Mouse (Mus musculus) E14TG2a.4 (cell line): ENCODE data around the gene Gm5426.
A peak's percentile ranks its signal among the peaks of the same experiment; 100 is the strongest.

Experiments
- H3K27me3 ChIP-seq: 2 replicates; pipeline ENCODE4 v1.6.1; 2014; ENCODE audit warnings: low read length, control low read depth; ENCODE audit not compliant: insufficient read depth
- H3K36me3 ChIP-seq: 2 replicates; pipeline ENCODE4 v1.6.1; 2014; ENCODE audit warnings: low read length, control low read depth; ENCODE audit not compliant: insufficient read depth
- H3K4me1 ChIP-seq: replicated peaks from 2 replicates; pipeline ENCODE4 v1.6.1; 2014; ENCODE audit warnings: low read depth, low read length, control low read depth
- H3K4me3 ChIP-seq: replicated peaks from 2 replicates; pipeline ENCODE4 v1.5.1; 2014; ENCODE audit warnings: mild to moderate bottlenecking, low read length
- H3K9me3 ChIP-seq: 2 replicates; pipeline ENCODE4 v1.6.1; 2014; ENCODE audit warnings: low read length, control low read depth
- CTCF ChIP-seq: conservative IDR thresholded peaks from 2 replicates; pipeline ENCODE4 v1.5.1; 2014; ENCODE audit warnings: low read length
- NANOG ChIP-seq: IDR thresholded peaks from 2 replicates; pipeline ENCODE4 v1.6.1; 2014; ENCODE audit warnings: borderline replicate concordance, low read length, mixed read lengths
- POU5F1 ChIP-seq: IDR thresholded peaks from 2 replicates; pipeline ENCODE4 v1.6.1; 2014; ENCODE audit warnings: low read length, borderline replicate concordance

The Gm5426 gene

GRCm38 (mm10) chr10:96173771-96174170 is 37.4 kb downstream of the Gm5426 start:
- Histone ChIP-seq H3K27me3 (no peaks in the 10 kb centered on the region), H3K9me3 (no peaks in the 10 kb centered on the region), H3K4me1 (no peaks in the 10 kb centered on the region), H3K36me3 (no peaks in the 10 kb centered on the region), H3K4me3 (no peak overlapping the region)
- no peak for TF ChIP-seq NANOG
- TF ChIP-seq POU5F1, result no peak
- TF ChIP-seq CTCF, result no peak

DNA sequence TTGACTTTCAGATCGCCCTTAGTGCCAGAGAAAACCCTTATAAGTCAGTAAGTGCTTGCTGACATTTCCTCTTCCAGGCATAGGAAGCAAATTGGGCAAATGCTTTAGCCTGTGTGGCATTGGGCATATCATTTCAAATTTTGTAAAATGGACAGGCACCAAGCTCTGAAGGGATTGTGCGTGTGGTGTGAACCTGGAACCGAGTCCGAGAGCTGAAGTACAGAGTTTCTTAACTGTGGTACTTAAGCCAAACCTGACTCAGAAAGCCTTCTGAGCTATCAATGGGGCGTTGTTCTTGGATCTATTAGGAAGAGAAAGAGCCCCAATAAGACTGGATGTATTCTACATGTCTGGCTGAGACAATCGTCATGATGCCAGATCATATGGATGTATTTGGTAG is 40.5 kb downstream of the Gm5426 start:
- Histone ChIP-seq H3K27me3 (no peaks in the 10 kb centered on the region), H3K36me3 (no peaks in the 10 kb centered on the region), H3K4me3 (no peak overlapping the region), H3K9me3 (no peaks in the 10 kb centered on the region), H3K4me1 (no peaks in the 10 kb centered on the region)
- TF ChIP-seq NANOG (no peak), CTCF (no peak), POU5F1 (no peak)

GRCm38 (mm10) chr10:96180554-96181397 is 44.4 kb downstream of the Gm5426 start:
- Histone ChIP-seq H3K36me3 (no peaks in the 10 kb centered on the region), H3K4me3 (no peak overlapping the region), H3K9me3 (peaks cover 4% of the 10 kb centered on the region; the same call in 1 of the 2 replicates), H3K4me1 (no peaks in the 10 kb centered on the region), H3K27me3 (no peaks in the 10 kb centered on the region)
- TF ChIP-seq POU5F1 (no peak), CTCF (no peak), NANOG (no peak)

GRCm38 (mm10) chr10:96181398-96181790 is 45.0 kb downstream of the Gm5426 start:
- H3K4me3 ChIP-seq, result no peak overlapping the region
- TF ChIP-seq POU5F1 (no peak), NANOG (no peak), CTCF (no peak)

DNA sequence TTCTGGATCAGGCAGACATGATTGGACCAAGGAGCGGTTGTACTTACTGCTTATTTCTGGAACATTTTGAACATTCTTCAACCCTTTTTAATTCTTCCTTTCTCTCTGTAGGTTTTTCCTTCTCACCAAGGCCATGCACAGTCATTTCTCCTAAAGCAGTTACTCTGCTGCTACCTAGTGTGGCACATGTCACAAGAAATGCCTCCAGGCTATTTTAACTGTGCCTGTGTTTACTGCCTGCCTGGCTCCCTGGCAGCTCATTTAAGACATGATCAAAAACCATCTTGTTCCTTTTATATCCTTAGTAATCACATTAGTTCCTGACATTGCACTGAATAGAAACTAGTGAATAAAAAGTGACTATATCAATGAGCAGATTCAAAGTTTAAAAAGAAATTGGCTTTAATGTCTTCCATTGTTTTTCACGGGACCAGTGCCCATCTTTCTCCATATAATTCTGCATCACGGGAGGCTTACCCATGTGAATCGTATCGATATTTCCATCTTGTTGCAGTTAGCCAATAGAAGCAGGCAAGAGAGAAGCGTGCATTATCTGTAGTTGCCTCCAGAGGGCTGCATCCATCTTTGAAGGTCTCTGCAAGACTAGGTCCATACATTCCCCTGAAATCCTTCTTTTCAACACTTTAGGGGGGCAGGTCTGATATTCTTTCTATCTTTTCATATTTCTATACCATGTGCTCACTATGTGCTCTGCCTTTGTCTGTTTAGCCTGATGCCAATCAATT is 45.7 kb downstream of the Gm5426 start:
- no peaks in the 10 kb centered on the region for H3K36me3 ChIP-seq
- 0 out of 2 replicates have a peak, but pooled peaks have one; percentile 7 for TF ChIP-seq CTCF
- TF ChIP-seq NANOG, result no peak
- no peaks in the 10 kb centered on the region; the same call in 1 of the 2 replicates for H3K4me1 ChIP-seq
- no peak overlapping the region for H3K4me3 ChIP-seq
- peaks cover 9% of the 10 kb centered on the region for H3K9me3 ChIP-seq
- H3K27me3 ChIP-seq, result no peaks in the 10 kb centered on the region

More at GRCm38 (mm10) chr10:96181398-96181790, 45.0 kb downstream of the Gm5426 start:
- Histone ChIP-seq H3K36me3 (no peaks in the 10 kb centered on the region), H3K9me3 (peaks cover 4% of the 10 kb centered on the region; the same call in 1 of the 2 replicates), H3K4me1 (no peaks in the 10 kb centered on the region; the same call in 1 of the 2 replicates), H3K27me3 (no peaks in the 10 kb centered on the region)

GRCm38 (mm10) chr10:96185026-96185425 is 48.6 kb downstream of the Gm5426 start:
- H3K27me3 ChIP-seq, result no peaks in the 10 kb centered on the region
- no peaks in the 10 kb centered on the region; the same call in 1 of the 2 replicates for H3K4me1 ChIP-seq
- no peak for TF ChIP-seq NANOG
- TF ChIP-seq CTCF, result no peak
- TF ChIP-seq POU5F1, result no peak
- peaks cover 30% of the 10 kb centered on the region for H3K9me3 ChIP-seq
- no peak overlapping the region for H3K4me3 ChIP-seq
- H3K36me3 ChIP-seq, result no peaks in the 10 kb centered on the region

GRCm38 (mm10) chr10:96185601-96186000 is 49.2 kb downstream of the Gm5426 start:
- peaks cover 36% of the 10 kb centered on the region for H3K9me3 ChIP-seq
- H3K27me3 ChIP-seq, result no peaks in the 10 kb centered on the region
- no peaks in the 10 kb centered on the region; the same call in 1 of the 2 replicates for H3K4me1 ChIP-seq
- TF ChIP-seq POU5F1 (no peak), CTCF (no peak), NANOG (no peak)
- no peak overlapping the region for H3K4me3 ChIP-seq
- H3K36me3 ChIP-seq, result no peaks in the 10 kb centered on the region
